Mouse (Mus musculus) layer of hippocampus, adult 9-10 months (tissue): ENCODE measurements around the gene Pla2g3.

Experiments used
- DNase-seq: peaks from one replicate; pipeline ENCODE4 v3.0.0; 2022; ENCODE audit warnings: low spot score

Pla2g3 gene

GRCm38 (mm10) chr11:3538341-3538740 lies 50.3 kb downstream of the Pla2g3 start:
- no peak for DNase-seq

GRCm38 (mm10) chr11:3539111-3539825 lies 51.2 kb downstream of the Pla2g3 start:
- peak; percentile 72 for DNase-seq

GRCm38 (mm10) chr11:3539826-3540196 lies 51.7 kb downstream of the Pla2g3 start:
- DNase-seq = no peak

GRCm38 (mm10) chr11:3540451-3541085 lies 52.5 kb downstream of the Pla2g3 start, which contains the start of gene Smtn:
TSS of gene Smtn (minus strand) at chr11:3540612.
- DNase-seq = no peak

GRCm38 (mm10) chr11:3541932-3542331 lies 53.8 kb downstream of the Pla2g3 start:
- DNase-seq = no peak

GRCm38 (mm10) chr11:3543001-3543400 lies 54.9 kb downstream of the Pla2g3 start:
- DNase-seq = no peak

- DNase-seq = no peak
Observed at GRCm38 (mm10) chr11:3544409-3544808, 56.3 kb downstream of the Pla2g3 start.

GRCm38 (mm10) chr11:3545531-3546241 lies 57.6 kb downstream of the Pla2g3 start:
- no peak for DNase-seq

GRCm38 (mm10) chr11:3546242-3546562 lies 58.1 kb downstream of the Pla2g3 start:
- no peak for DNase-seq

GRCm38 (mm10) chr11:3547047-3547446 lies 59.0 kb downstream of the Pla2g3 start:
- DNase-seq = no peak

GRCm38 (mm10) chr11:3547969-3548368 lies 59.9 kb downstream of the Pla2g3 start:
- no peak for DNase-seq

GRCm38 (mm10) chr11:3548564-3549295 lies 60.6 kb downstream of the Pla2g3 start:
- no peak for DNase-seq
